Mouse (Mus musculus): ENCODE results near the gene Nckipsd. TPM values are rescaled to one million over a fixed set of nuclear protein-coding genes. Genes with fewer than 3 reads are reported as not detected.
A peak's percentile ranks its signal among the peaks of the same experiment; 100 is the strongest.

Gene Nckipsd
- polyA plus RNA-seq, 1 experiment from 2014 or later, result 9.2 TPM

DNA sequence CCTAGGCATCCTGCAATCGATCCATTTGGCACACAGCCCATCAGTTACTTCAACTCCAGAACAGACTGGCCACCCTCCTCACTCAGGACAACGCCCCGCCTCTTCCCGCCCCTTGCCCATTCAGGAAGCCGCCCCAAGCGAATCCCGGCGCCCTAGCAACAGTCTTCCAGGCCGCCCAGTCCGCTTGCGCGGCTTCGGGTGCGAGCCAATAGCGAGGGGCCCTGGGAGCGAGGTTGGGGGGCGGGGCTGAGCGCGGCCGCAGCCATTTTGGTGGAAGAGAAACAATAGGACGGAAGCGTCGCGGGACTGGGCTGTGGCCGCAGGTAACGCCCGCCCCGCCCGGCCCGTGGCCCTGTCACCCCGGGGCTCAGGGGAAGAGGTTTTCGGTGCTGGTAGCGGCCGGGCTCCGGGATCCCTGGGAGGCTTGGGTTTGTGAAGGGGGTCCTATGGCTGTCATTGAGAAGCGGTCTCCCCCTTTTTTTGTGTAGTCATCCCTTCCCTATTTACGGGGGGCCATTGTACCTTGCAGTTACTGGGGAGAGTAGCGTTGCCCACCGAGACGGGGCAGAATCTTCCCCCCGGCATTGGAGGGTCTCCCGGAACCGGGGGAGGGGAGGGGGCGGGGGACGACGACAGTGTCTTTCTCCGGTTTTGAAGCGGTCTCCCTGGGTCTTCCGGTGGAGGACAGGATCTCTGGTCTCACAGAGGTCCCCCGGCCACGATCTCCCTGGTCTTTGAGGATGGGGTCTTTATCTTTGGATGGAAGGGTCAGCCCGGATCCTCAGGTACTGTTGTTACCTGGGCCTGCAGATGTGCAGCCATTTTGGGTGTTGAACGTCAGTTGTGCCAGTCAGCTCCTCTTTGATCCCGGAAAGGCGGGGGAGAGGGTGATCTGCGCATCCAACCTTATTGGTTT, 24.4 kb upstream of the Nckipsd start, which contains the start of gene Ip6k2:
Gene Ip6k2, plus strand, starts transcription at position 249 of the 916 bp plus-strand sequence.
- under 1% methylated on average over 56 of the region's 56 CpGs for WGBS
- Histone ChIP-seq H3K9me3 (replicated peaks) (no peaks in the 10 kb centered on the region), H3K36me3 (peaks cover 3% of the 10 kb centered on the region; the same call in 1 of the 2 replicates), H3K4me2 (peak within 1 kb of the TSS; percentile 65), H3K27ac (ENCODE audit: poor library complexity, severe bottlenecking) (peak within 1 kb of the TSS; percentile 84), H3K27me3 (replicated peaks) (no peaks in the 10 kb centered on the region), H3K4me3 (peak within 1 kb of the TSS; percentile 86), H3K4me1 (replicated peaks) (peaks cover 43% of the 10 kb centered on the region), H3K9ac (peak within 1 kb of the TSS; percentile 98)
- peak; percentile 98 for ATAC-seq (ENCODE audit: insufficient number of reproducible peaks, low FRiP score)

DNA sequence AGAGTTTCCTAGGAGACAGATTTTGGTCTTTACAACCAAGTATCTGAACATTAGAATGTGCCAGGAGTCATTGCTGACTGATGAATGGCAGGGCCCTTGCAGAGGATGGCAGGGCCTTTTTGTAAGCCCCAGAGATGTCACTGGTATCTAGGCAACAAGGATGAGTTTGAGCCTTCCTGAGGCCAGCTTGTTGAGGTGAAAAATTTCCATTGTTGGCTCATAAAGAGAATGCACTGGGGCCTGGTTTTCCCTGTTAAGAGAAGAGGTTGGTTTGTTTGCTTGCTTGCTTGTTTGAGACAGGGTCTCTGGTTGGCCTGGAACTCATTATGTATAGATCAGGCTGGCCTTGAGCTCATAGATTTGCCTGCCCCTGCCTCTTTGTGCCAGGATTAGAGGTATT, 22.8 kb upstream of the Nckipsd start:
- ATAC-seq (ENCODE audit: insufficient number of reproducible peaks, low FRiP score), result no peak
- Histone ChIP-seq H3K4me1 (replicated peaks) (peaks cover 56% of the 10 kb centered on the region), H3K27me3 (replicated peaks) (no peaks in the 10 kb centered on the region), H3K9ac (0 out of 2 replicates have a peak overlapping the region, but pooled peaks have one; percentile 6), H3K36me3 (peaks cover 5% of the 10 kb centered on the region; the same call in 1 of the 2 replicates), H3K27ac (ENCODE audit: poor library complexity, severe bottlenecking) (no peak overlapping the region), H3K9me3 (replicated peaks) (no peaks in the 10 kb centered on the region), H3K4me3 (peak overlapping the region; percentile 86), H3K4me2 (peak overlapping the region; percentile 62)

GRCm38 (mm10) chr9:108786494-108786893, 21.7 kb upstream of the Nckipsd start:
- Histone ChIP-seq H3K4me3 (no peak overlapping the region), H3K9ac (no peak overlapping the region), H3K27ac (ENCODE audit: poor library complexity, severe bottlenecking) (no peak overlapping the region), H3K4me1 (replicated peaks) (peaks cover 62% of the 10 kb centered on the region), H3K4me2 (no peak overlapping the region), H3K36me3 (peaks cover 5% of the 10 kb centered on the region; the same call in 1 of the 2 replicates), H3K27me3 (replicated peaks) (no peaks in the 10 kb centered on the region), H3K9me3 (replicated peaks) (no peaks in the 10 kb centered on the region)
- ATAC-seq (ENCODE audit: insufficient number of reproducible peaks, low FRiP score), result no peak
- 87% methylated on average over 1 of the region's 1 CpGs for WGBS

GRCm38 (mm10) chr9:108787080-108787479, 21.1 kb upstream of the Nckipsd start:
- 90% methylated on average over 2 of the region's 2 CpGs for WGBS
- no peak overlapping the region for H3K4me2 ChIP-seq
- no peak for ATAC-seq (ENCODE audit: insufficient number of reproducible peaks, low FRiP score)
- H3K36me3 ChIP-seq, result peaks cover 5% of the 10 kb centered on the region; the same call in 1 of the 2 replicates
- H3K4me3 ChIP-seq, result no peak overlapping the region
- H3K9me3 ChIP-seq (replicated peaks), result no peaks in the 10 kb centered on the region
- H3K27ac ChIP-seq (ENCODE audit: poor library complexity, severe bottlenecking), result no peak overlapping the region
- peaks cover 65% of the 10 kb centered on the region for H3K4me1 ChIP-seq (replicated peaks)
- H3K27me3 ChIP-seq (replicated peaks), result no peaks in the 10 kb centered on the region
- H3K9ac ChIP-seq, result no peak overlapping the region

DNA sequence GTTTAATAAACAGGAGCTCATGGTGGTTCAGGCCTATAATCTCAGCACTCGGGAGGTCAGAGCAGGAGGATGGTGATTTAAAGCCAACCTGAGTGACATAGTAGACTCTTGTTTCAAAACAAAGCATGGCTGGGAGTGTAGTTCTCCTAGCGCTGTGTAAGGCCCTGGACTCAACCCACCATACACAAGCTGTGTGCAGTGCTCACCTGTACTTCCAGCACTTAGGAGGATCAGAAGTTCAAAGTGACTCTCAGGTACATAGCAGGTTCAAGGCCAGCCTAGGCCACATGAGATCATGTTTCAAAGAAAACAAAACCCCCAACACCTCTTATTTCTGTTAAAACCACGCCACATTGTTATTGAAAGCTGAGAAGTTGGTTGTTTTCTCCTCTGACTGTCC, 19.5 kb upstream of the Nckipsd start:
- Histone ChIP-seq H3K36me3 (peaks cover 5% of the 10 kb centered on the region; the same call in 1 of the 2 replicates), H3K9ac (no peak overlapping the region), H3K4me2 (no peak overlapping the region), H3K4me3 (no peak overlapping the region), H3K27ac (ENCODE audit: poor library complexity, severe bottlenecking) (no peak overlapping the region), H3K27me3 (replicated peaks) (no peaks in the 10 kb centered on the region), H3K9me3 (replicated peaks) (no peaks in the 10 kb centered on the region), H3K4me1 (replicated peaks) (peaks cover 67% of the 10 kb centered on the region)
- 78% methylated on average over 3 of the region's 3 CpGs for WGBS
- ATAC-seq (ENCODE audit: insufficient number of reproducible peaks, low FRiP score), result no peak

DNA sequence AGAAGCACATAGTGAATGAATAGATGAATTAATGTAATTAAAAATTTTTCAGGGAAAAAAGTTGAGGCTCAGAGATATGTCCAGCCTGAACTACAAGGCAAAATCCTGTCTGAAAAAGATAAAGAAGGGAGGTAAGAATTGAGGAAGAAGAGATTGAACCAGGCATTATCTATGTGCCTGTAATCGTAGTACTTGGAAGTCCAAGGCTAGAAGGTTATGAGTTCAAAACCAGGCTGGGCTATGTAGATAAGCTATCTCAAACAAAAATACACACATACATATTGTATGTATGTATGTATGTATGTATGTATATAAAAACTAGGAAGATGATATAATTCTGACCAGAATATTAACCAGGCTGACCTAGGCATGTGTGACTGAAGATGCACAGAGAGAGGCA, 15.9 kb upstream of the Nckipsd start:
- Histone ChIP-seq H3K4me2 (no peak overlapping the region), H3K9me3 (replicated peaks) (no peaks in the 10 kb centered on the region), H3K4me1 (replicated peaks) (peaks cover 85% of the 10 kb centered on the region), H3K27ac (ENCODE audit: poor library complexity, severe bottlenecking) (no peak overlapping the region), H3K4me3 (no peak overlapping the region), H3K27me3 (replicated peaks) (no peaks in the 10 kb centered on the region), H3K36me3 (peaks cover 17% of the 10 kb centered on the region), H3K9ac (no peak overlapping the region)
- no peak for ATAC-seq (ENCODE audit: insufficient number of reproducible peaks, low FRiP score)
- 51% methylated on average over 1 of the region's 1 CpGs for whole genome bisulfite sequencing

DNA sequence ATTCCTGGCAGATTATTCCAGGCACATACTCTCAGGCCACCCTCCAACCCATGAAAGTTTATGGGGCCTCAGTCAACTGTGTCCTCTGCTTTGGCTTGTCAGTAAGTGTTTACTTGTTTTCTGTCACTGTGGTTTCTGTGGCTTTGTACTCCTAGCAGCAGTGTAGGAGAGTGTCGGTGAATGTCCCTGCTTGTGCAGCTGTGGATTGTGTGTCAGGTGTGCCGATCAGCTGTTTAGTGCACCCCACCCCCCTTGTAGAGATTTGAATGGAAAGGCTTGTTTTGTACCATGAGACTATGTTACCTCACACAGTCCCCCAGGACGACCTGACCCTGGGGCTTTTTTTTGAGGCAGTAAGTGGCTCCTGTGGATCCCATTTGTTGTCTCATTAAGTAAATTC, 15.4 kb upstream of the Nckipsd start:
- peaks cover 89% of the 10 kb centered on the region for H3K4me1 ChIP-seq (replicated peaks)
- WGBS, result 57% methylated on average over 3 of the region's 3 CpGs
- H3K27me3 ChIP-seq (replicated peaks), result no peaks in the 10 kb centered on the region
- no peak overlapping the region for H3K9ac ChIP-seq
- no peak for ATAC-seq (ENCODE audit: insufficient number of reproducible peaks, low FRiP score)
- H3K4me2 ChIP-seq, result no peak overlapping the region
- no peak overlapping the region for H3K4me3 ChIP-seq
- no peaks in the 10 kb centered on the region for H3K9me3 ChIP-seq (replicated peaks)
- no peak overlapping the region for H3K27ac ChIP-seq (ENCODE audit: poor library complexity, severe bottlenecking)
- peaks cover 22% of the 10 kb centered on the region for H3K36me3 ChIP-seq

DNA sequence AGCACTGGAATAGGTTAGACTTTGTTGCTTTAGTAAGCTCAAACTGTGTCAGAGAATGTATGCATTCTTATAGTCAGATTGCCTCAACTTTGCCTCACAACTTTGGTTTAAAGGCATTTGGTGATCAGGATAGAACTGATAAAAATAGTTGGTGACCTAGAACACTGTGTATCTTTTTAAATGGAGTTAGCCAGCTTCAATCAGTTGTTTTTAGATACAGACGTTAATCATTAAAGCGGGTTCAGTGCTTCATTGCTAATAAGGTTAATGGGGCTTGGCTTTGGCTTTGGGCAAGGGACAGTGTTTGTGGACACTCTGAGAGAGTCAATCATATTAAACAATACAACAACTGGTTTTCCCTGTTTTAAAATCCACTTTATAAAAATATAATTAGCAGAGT, 12.9 kb upstream of the Nckipsd start:
- Histone ChIP-seq H3K9ac (no peak overlapping the region), H3K4me2 (no peak overlapping the region), H3K27ac (ENCODE audit: poor library complexity, severe bottlenecking) (no peak overlapping the region), H3K4me3 (no peak overlapping the region), H3K27me3 (replicated peaks) (no peaks in the 10 kb centered on the region), H3K4me1 (replicated peaks) (peaks cover 66% of the 10 kb centered on the region), H3K9me3 (replicated peaks) (no peaks in the 10 kb centered on the region), H3K36me3 (peaks cover 42% of the 10 kb centered on the region)
- no peak for ATAC-seq (ENCODE audit: insufficient number of reproducible peaks, low FRiP score)
- 74% methylated on average over 2 of the region's 2 CpGs for WGBS

GRCm38 (mm10) chr9:108795762-108796161, 12.4 kb upstream of the Nckipsd start:
- peaks cover 44% of the 10 kb centered on the region for H3K36me3 ChIP-seq
- 40% methylated on average over 11 of the region's 11 CpGs for WGBS
- H3K9ac ChIP-seq, result peak overlapping the region; percentile 54
- H3K4me1 ChIP-seq (replicated peaks), result peaks cover 63% of the 10 kb centered on the region
- no peak overlapping the region for H3K4me3 ChIP-seq
- H3K9me3 ChIP-seq (replicated peaks), result no peaks in the 10 kb centered on the region
- peak overlapping the region; percentile 63 for H3K27ac ChIP-seq (ENCODE audit: poor library complexity, severe bottlenecking)
- peak overlapping the region; percentile 35 for H3K4me2 ChIP-seq
- peak; percentile 89 for ATAC-seq (ENCODE audit: insufficient number of reproducible peaks, low FRiP score)
- H3K27me3 ChIP-seq (replicated peaks), result no peaks in the 10 kb centered on the region

GRCm38 (mm10) chr9:108796351-108796981, 11.7 kb upstream of the Nckipsd start:
- Histone ChIP-seq H3K4me3 (no peak overlapping the region), H3K4me2 (peak overlapping the region; percentile 35), H3K4me1 (replicated peaks) (peaks cover 56% of the 10 kb centered on the region), H3K27ac (ENCODE audit: poor library complexity, severe bottlenecking) (peak overlapping the region; percentile 63), H3K9me3 (replicated peaks) (no peaks in the 10 kb centered on the region), H3K27me3 (replicated peaks) (no peaks in the 10 kb centered on the region), H3K36me3 (peaks cover 49% of the 10 kb centered on the region), H3K9ac (peak overlapping the region; percentile 54)
- 67% methylated on average over 4 of the region's 4 CpGs for WGBS
- ATAC-seq (ENCODE audit: insufficient number of reproducible peaks, low FRiP score), result no peak

GRCm38 (mm10) chr9:108797477-108797876, 10.7 kb upstream of the Nckipsd start:
- Histone ChIP-seq H3K27ac (ENCODE audit: poor library complexity, severe bottlenecking) (peak overlapping the region; percentile 63; the same call in 1 of the 2 replicates), H3K4me3 (no peak overlapping the region), H3K4me2 (no peak overlapping the region), H3K36me3 (peaks cover 58% of the 10 kb centered on the region), H3K27me3 (replicated peaks) (no peaks in the 10 kb centered on the region), H3K4me1 (replicated peaks) (peaks cover 49% of the 10 kb centered on the region), H3K9me3 (replicated peaks) (no peaks in the 10 kb centered on the region), H3K9ac (peak overlapping the region; percentile 42; the same call in 1 of the 2 replicates)
- no peak for ATAC-seq (ENCODE audit: insufficient number of reproducible peaks, low FRiP score)
- 86% methylated on average over 7 of the region's 7 CpGs for WGBS
